Mouse (Mus musculus): ENCODE data around the gene Pom121. TPM values are rescaled to one million over a fixed set of nuclear protein-coding genes. Genes with fewer than 3 reads are reported as not detected.

Gene Pom121
- polyA plus RNA-seq, 1 experiment: 36.0 TPM

DNA sequence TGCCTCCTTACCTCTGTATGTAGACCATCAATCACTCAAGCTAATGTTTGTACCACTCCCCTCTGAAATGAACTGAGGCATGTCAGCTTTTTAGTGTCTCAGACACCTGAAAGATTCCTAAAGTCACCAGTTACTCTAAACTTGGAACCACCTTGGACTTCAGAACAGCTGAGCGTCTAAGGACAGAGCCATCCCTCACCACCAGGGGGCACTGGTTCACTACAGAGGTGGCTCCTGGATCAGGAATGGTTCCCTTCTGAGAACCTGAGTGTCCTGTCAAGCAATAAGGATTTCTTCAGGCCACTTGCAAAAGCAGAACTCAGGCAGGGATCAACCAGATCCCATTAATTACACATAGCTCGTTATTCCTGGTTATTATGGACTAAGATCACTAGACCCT lies 5.9 kb upstream of the Pom121 start:
- peaks cover 14% of the 10 kb centered on the region for H3K27me3 ChIP-seq (replicated peaks)
- peaks cover 14% of the 10 kb centered on the region for H3K4me1 ChIP-seq
- 0 out of 2 replicates have a peak, but pooled peaks cover 3% of the 10 kb centered on the region for H3K9me3 ChIP-seq
- no peak for TF ChIP-seq FLI1 (IDR thresholded peaks at IDR 0.05; ENCODE audit: low read length)
- no peak for TF ChIP-seq GATA1 (IDR thresholded peaks at IDR 0.05; ENCODE audit: borderline replicate concordance, low read length)
- H3K36me3 ChIP-seq (replicated peaks; ENCODE audit: low read length): no peaks in the 10 kb centered on the region
- H3K4me3 ChIP-seq (replicated peaks): no peak overlapping the region

- no peaks in the 10 kb centered on the region for H3K36me3 ChIP-seq (replicated peaks; ENCODE audit: low read length)
- H3K4me1 ChIP-seq: peaks cover 21% of the 10 kb centered on the region
- H3K9me3 ChIP-seq: 0 out of 2 replicates have a peak, but pooled peaks cover 3% of the 10 kb centered on the region
- H3K4me3 ChIP-seq (replicated peaks): peak overlapping the region; percentile 1
- TF ChIP-seq FLI1 (IDR thresholded peaks at IDR 0.05; ENCODE audit: low read length): no peak
- TF ChIP-seq GATA1 (IDR thresholded peaks at IDR 0.05; ENCODE audit: borderline replicate concordance, low read length): no peak
- H3K27me3 ChIP-seq (replicated peaks): peaks cover 10% of the 10 kb centered on the region
Observed at GRCm38 (mm10) chr5:135399382-135399781, 5.0 kb upstream of the Pom121 start.

- H3K36me3 ChIP-seq (replicated peaks; ENCODE audit: low read length): peaks cover 17% of the 10 kb centered on the region
- H3K4me3 ChIP-seq (replicated peaks): no peak overlapping the region
- no peak for TF ChIP-seq FLI1 (IDR thresholded peaks at IDR 0.05; ENCODE audit: low read length)
- no peak for TF ChIP-seq GATA1 (IDR thresholded peaks at IDR 0.05; ENCODE audit: borderline replicate concordance, low read length)
Observed at GRCm38 (mm10) chr5:135395826-135396225, 1.5 kb upstream of the Pom121 start.

DNA sequence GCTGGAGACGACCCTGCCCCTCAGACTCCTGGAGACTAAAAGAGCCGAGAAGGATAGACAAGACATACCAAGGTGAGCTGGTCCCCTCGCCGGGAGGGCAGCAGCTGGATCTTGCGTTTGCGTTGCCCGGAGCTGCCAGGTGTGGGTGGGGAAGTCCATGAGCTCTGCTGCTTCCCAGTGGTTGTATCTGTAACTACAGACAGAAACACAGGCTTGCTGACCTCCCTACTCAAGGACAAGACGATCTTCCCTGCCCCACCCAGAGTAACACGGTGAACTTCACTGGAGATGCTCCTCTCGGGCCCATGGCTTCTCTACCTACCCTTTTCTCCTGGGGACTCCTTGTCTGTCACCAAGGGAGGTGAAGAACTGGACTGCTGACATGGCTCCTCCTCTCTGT lies 10.6 kb downstream of the Pom121 start:
- no peak for TF ChIP-seq FLI1 (IDR thresholded peaks at IDR 0.05; ENCODE audit: low read length)
- TF ChIP-seq GATA1 (IDR thresholded peaks at IDR 0.05; ENCODE audit: borderline replicate concordance, low read length): no peak
- H3K27me3 ChIP-seq (replicated peaks): no peaks in the 10 kb centered on the region
- peaks cover 96% of the 10 kb centered on the region for H3K36me3 ChIP-seq (replicated peaks; ENCODE audit: low read length)
- H3K4me1 ChIP-seq: peaks cover 18% of the 10 kb centered on the region
- H3K4me3 ChIP-seq (replicated peaks): no peak overlapping the region
- no peaks in the 10 kb centered on the region for H3K9me3 ChIP-seq

More at GRCm38 (mm10) chr5:135395826-135396225, 1.5 kb upstream of the Pom121 start:
- H3K4me1 ChIP-seq: peaks cover 44% of the 10 kb centered on the region
- H3K27me3 ChIP-seq (replicated peaks): peaks cover 10% of the 10 kb centered on the region
- no peaks in the 10 kb centered on the region for H3K9me3 ChIP-seq

GRCm38 (mm10) chr5:135382746-135383145 lies 11.6 kb downstream of the Pom121 start:
- Histone ChIP-seq H3K27me3 (replicated peaks) (no peaks in the 10 kb centered on the region), H3K36me3 (replicated peaks; ENCODE audit: low read length) (peaks cover 96% of the 10 kb centered on the region), H3K4me3 (replicated peaks) (no peak overlapping the region), H3K9me3 (no peaks in the 10 kb centered on the region), H3K4me1 (peaks cover 12% of the 10 kb centered on the region)
- TF ChIP-seq FLI1 (IDR thresholded peaks at IDR 0.05; ENCODE audit: low read length) (no peak), GATA1 (IDR thresholded peaks at IDR 0.05; ENCODE audit: borderline replicate concordance, low read length) (no peak)

DNA sequence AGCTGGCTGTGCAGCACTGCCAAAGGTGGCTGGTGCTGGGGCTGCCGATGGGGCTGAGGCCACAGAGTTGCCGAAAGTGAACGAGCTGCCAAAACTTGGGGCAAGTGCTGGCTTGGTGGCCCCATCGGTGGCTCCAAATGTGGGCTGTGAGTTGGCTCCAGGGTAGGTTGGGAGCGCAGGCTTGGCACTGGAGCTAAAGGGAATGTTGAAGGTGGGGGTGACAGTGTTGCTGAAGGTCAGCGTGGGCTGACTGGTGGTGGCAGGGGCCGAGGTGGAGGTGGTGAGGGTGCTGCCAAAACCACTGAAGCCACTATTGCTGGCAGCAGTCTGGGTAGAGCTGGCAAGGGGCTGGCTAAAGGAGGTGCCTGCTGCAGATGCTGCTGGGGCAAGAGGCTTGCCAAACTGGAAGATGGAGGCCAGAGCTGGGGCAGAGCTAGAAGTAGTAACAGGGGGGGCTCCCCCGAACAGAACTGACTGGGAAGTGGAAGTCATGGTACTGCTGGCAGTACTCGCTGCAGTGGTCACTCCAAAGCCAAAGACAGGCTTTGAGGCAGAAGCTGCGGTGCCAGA lies 12.9 kb downstream of the Pom121 start:
- H3K36me3 ChIP-seq (replicated peaks; ENCODE audit: low read length): peaks cover 96% of the 10 kb centered on the region
- TF ChIP-seq GATA1 (IDR thresholded peaks at IDR 0.05; ENCODE audit: borderline replicate concordance, low read length) (no peak), FLI1 (IDR thresholded peaks at IDR 0.05; ENCODE audit: low read length) (no peak)
- H3K4me3 ChIP-seq (replicated peaks): no peak overlapping the region
- no peaks in the 10 kb centered on the region for H3K9me3 ChIP-seq
- H3K4me1 ChIP-seq: peaks cover 8% of the 10 kb centered on the region; the same call in 1 of the 2 replicates
- no peaks in the 10 kb centered on the region for H3K27me3 ChIP-seq (replicated peaks)

GRCm38 (mm10) chr5:135380681-135381080 lies 13.7 kb downstream of the Pom121 start:
- Histone ChIP-seq H3K4me1 (peaks cover 8% of the 10 kb centered on the region; the same call in 1 of the 2 replicates), H3K4me3 (replicated peaks) (no peak overlapping the region), H3K27me3 (replicated peaks) (no peaks in the 10 kb centered on the region), H3K9me3 (no peaks in the 10 kb centered on the region), H3K36me3 (replicated peaks; ENCODE audit: low read length) (peaks cover 99% of the 10 kb centered on the region)
- TF ChIP-seq FLI1 (IDR thresholded peaks at IDR 0.05; ENCODE audit: low read length) (no peak), GATA1 (IDR thresholded peaks at IDR 0.05; ENCODE audit: borderline replicate concordance, low read length) (no peak)

DNA sequence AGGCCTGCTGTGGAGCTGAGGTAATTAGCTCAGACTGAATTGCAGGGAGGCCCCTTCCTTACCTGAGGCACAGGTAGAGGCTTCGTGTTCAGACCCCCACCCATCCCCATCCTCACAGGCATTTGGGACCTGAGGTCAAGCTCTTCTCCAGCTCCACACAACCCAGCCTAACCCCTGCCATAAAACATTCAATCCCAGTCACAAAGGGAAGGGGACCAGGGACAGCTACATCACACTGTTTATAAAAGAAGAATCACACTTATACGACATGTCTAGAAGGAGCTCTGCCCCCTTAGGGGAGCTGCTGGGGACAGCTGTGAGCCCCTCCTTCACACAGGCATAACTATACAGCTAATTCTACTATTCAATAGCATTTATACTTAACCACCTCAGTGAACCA lies 18.0 kb downstream of the Pom121 start:
- Histone ChIP-seq H3K4me3 (replicated peaks) (no peak overlapping the region), H3K27me3 (replicated peaks) (no peaks in the 10 kb centered on the region), H3K36me3 (replicated peaks; ENCODE audit: low read length) (peaks cover 97% of the 10 kb centered on the region), H3K4me1 (peaks cover 8% of the 10 kb centered on the region), H3K9me3 (no peaks in the 10 kb centered on the region)
- no peak for TF ChIP-seq GATA1 (IDR thresholded peaks at IDR 0.05; ENCODE audit: borderline replicate concordance, low read length)

DNA sequence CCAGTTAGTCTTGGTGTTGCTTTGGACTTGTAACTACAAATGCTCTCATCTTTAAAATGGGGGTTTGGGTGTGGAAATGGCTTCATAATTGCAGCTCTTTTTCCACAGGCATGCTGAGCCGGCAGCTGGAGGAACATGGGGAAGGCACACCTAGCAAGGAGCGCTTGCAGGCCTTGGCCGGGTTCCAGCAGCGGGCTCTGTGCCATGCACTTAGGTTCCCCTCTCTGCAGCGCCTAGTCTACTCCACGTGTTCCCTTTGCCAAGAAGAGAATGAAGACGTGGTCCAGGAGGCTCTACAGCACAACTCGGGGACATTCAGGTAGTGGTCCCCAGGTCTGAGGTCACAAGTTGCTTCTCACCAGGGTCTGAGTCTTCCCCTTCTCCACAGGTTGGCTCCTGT lies 19.2 kb downstream of the Pom121 start:
- Histone ChIP-seq H3K4me1 (peaks cover 12% of the 10 kb centered on the region), H3K9me3 (no peaks in the 10 kb centered on the region), H3K27me3 (replicated peaks) (no peaks in the 10 kb centered on the region), H3K4me3 (replicated peaks) (no peak overlapping the region), H3K36me3 (replicated peaks; ENCODE audit: low read length) (peaks cover 87% of the 10 kb centered on the region)
- TF ChIP-seq GATA1 (IDR thresholded peaks at IDR 0.05; ENCODE audit: borderline replicate concordance, low read length) (no peak), FLI1 (IDR thresholded peaks at IDR 0.05; ENCODE audit: low read length) (no peak)

GRCm38 (mm10) chr5:135373601-135374000 lies 20.7 kb downstream of the Pom121 start:
- peaks cover 22% of the 10 kb centered on the region for H3K4me1 ChIP-seq
- TF ChIP-seq GATA1 (IDR thresholded peaks at IDR 0.05; ENCODE audit: borderline replicate concordance, low read length) (no peak), FLI1 (IDR thresholded peaks at IDR 0.05; ENCODE audit: low read length) (no peak)
- no peaks in the 10 kb centered on the region for H3K27me3 ChIP-seq (replicated peaks)
- H3K36me3 ChIP-seq (replicated peaks; ENCODE audit: low read length): peaks cover 71% of the 10 kb centered on the region
- no peaks in the 10 kb centered on the region for H3K9me3 ChIP-seq
- H3K4me3 ChIP-seq (replicated peaks): no peak overlapping the region
